Mouse (Mus musculus): Measurements from ENCODE around the gene Rcbtb2. TPM values are rescaled to one million over a fixed set of nuclear protein-coding genes. Genes with fewer than 3 reads are reported as not detected.

The Rcbtb2 gene
- polyA plus RNA-seq, 1 experiment from 2014 or later, result 56.8 TPM

- ATAC-seq (ENCODE audit: low FRiP score), result no peak
- H3K4me2 ChIP-seq, result no peak overlapping the region
- H3K9me3 ChIP-seq (replicated peaks), result no peaks in the 10 kb centered on the region
- 93% methylated on average over 10 of the region's 10 CpGs for WGBS
- H3K36me3 ChIP-seq, result peaks cover 45% of the 10 kb centered on the region
- no peak overlapping the region for H3K4me3 ChIP-seq (replicated peaks)
- H3K27ac ChIP-seq (replicated peaks), result no peak overlapping the region
- H3K27me3 ChIP-seq (replicated peaks), result no peaks in the 10 kb centered on the region
- H3K9ac ChIP-seq (replicated peaks), result no peak overlapping the region
- H3K4me1 ChIP-seq, result no peaks in the 10 kb centered on the region
These were observed 40.6 kb downstream of the Rcbtb2 start for GRCm38 (mm10) chr14:73163363-73163998.

DNA sequence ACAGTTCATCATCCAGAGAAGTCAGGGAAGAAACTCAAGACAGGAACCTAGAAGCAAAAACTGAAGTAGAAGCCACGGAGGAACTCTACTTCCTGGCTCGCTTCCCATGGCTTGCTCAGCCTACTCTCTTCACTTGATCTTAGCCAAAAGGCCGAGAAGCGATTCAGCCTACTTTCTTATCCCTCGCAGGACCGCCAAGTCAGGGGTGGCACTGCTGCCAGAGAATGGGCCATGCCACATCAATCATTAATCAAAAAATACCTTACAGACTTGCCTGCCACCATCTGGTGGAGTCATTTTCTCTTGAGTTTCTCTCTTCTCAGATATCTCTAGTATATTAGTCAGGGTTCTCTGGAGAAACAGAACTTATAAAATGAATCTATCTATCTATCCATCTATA, 42.3 kb downstream of the Rcbtb2 start:
- Histone ChIP-seq H3K9ac (replicated peaks) (no peak overlapping the region), H3K4me2 (no peak overlapping the region), H3K36me3 (peaks cover 42% of the 10 kb centered on the region), H3K27ac (replicated peaks) (no peak overlapping the region), H3K9me3 (replicated peaks) (no peaks in the 10 kb centered on the region), H3K4me3 (replicated peaks) (no peak overlapping the region), H3K27me3 (replicated peaks) (no peaks in the 10 kb centered on the region), H3K4me1 (no peaks in the 10 kb centered on the region)
- no peak for ATAC-seq (ENCODE audit: low FRiP score)
- 96% methylated on average over 6 of the region's 6 CpGs for WGBS

DNA sequence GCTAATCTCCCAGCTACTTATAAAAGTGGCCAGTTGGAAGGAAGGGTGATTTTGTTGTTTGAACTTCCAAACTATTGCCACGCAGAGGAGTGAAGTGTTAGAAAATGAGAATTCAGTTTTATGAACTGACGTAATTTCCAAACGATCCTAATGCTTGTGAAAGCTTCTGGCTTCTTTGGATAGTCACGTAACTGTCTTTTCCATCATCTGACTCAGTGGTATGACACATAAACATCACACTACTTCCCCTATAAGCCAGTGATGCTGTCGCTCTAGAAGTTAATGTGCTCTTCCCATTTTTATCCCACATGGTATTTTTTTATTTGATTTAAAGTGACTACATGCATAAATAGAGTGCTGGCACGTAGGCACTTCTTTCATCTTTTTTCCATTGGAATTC, 45.8 kb downstream of the Rcbtb2 start:
- no peaks in the 10 kb centered on the region for H3K27me3 ChIP-seq (replicated peaks)
- H3K9ac ChIP-seq (replicated peaks), result no peak overlapping the region
- no peaks in the 10 kb centered on the region for H3K4me1 ChIP-seq
- 92% methylated on average over 6 of the region's 6 CpGs for WGBS
- H3K4me3 ChIP-seq (replicated peaks), result no peak overlapping the region
- no peak overlapping the region for H3K4me2 ChIP-seq
- H3K36me3 ChIP-seq, result peaks cover 32% of the 10 kb centered on the region
- H3K27ac ChIP-seq (replicated peaks), result no peak overlapping the region
- no peaks in the 10 kb centered on the region for H3K9me3 ChIP-seq (replicated peaks)
- ATAC-seq (ENCODE audit: low FRiP score), result no peak

DNA sequence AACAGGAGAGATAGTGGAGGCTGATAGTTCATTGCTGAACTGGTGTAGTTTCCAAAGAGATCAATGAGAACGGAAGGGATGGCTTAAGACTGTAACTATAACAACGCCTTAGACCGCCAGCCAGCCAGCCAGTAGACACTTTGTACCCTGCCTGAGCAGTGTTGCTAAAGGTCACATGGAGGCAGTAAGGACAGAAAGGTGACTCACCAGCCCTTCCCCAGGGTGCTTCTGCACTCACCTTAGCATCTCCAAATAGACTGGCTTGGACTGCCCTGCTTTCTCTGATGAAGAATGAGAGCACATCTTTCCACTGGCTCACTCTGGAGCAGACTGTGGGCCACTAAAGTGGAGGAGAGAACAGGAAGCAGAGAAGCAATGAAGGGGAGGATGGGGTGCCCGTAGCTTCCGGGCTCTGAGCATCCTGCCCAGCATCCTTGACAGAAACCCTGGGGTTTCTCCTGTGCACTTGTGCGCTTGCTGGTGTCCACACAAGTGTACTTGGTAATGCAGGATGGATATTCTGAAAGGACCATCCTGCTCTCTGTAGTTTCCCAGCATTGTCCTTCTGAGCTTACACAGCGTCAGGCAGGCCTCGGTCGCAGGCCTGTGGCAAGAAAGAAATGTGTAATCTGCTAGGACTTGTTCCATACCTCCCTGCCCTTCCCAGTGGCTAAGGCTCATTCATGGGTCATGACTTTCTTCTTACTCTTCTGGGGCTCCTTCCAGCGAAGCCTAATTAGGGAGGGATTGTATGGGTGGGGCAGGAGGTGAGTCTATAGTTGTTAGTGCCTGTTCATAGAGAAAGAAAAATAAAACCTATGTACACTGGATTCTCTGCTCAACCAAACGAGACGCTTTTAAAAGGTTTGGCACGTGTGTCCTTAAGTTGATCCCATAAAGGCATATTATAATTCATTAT, 47.3 kb downstream of the Rcbtb2 start:
- Histone ChIP-seq H3K4me2 (no peak overlapping the region), H3K9me3 (replicated peaks) (no peaks in the 10 kb centered on the region), H3K9ac (replicated peaks) (no peak overlapping the region), H3K4me1 (no peaks in the 10 kb centered on the region), H3K27ac (replicated peaks) (no peak overlapping the region), H3K27me3 (replicated peaks) (no peaks in the 10 kb centered on the region), H3K36me3 (peaks cover 22% of the 10 kb centered on the region), H3K4me3 (replicated peaks) (no peak overlapping the region)
- no peak for ATAC-seq (ENCODE audit: low FRiP score)
- WGBS, result 89% methylated on average over 13 of the region's 13 CpGs

DNA sequence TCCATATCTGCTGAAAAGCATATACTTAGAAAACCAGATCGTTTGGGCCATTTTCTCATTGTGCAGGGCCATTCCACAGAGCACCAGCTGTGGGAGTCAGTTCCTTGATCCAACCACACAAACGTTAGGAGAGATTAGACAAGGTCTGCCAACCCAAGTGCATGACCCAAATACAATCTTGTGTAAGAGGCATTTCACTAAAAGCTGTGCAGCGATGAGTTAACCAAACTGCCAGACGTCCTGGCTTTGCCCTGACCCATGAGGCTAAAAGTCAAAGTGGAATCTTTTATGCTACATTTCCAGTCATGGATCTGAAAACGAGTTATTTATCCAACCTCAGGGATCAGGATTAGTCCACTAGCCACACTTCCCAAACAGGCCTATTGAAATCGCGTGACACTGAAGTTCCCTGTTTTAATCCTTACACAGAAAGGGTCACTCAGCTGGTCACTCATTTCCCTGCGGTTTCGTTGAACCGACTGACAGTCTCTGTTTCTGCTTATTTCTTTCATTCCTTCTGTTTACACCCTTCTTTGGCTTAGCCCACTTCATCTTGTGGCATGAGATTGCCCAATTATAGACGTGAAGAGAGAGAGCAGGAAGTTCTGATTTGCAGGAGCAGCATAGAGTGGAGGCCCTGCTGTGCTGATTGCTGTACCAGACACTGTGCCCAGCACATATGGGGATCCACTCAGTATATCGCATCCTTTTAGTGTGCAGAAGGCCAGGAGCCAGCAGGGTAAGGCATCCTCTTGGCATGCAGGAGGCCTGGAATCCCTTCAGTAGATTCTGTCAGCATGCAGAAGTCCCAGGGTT, 49.6 kb downstream of the Rcbtb2 start:
- Histone ChIP-seq H3K4me2 (no peak overlapping the region), H3K27ac (replicated peaks) (0 out of 2 replicates have a peak overlapping the region, but pooled peaks have one; percentile 15), H3K9ac (replicated peaks) (no peak overlapping the region), H3K27me3 (replicated peaks) (no peaks in the 10 kb centered on the region), H3K36me3 (peaks cover 31% of the 10 kb centered on the region), H3K4me1 (no peaks in the 10 kb centered on the region), H3K9me3 (replicated peaks) (no peaks in the 10 kb centered on the region), H3K4me3 (replicated peaks) (no peak overlapping the region)
- ATAC-seq (ENCODE audit: low FRiP score), result no peak
- WGBS, result 79% methylated on average over 12 of the region's 12 CpGs

DNA sequence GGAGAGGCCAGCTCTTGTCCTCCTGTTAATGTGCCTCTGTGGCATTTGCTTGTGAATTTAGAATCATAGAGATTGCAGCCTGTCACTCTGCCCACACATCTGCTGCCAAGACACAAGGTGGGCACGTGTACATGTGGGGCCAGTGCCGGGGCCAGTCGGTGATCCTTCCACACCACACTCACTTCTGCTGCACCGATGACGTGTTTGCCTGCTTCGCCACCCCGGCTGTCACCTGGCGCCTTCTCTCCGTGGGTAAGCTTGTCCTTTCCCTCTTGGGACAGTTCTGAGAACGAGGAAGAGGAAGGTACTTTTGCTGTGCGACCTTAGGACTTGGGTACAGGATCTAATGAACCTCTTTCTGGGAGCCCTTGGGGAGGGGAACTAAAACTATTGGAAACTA, 50.8 kb downstream of the Rcbtb2 start:
- WGBS, result 88% methylated on average over 11 of the region's 11 CpGs
- no peaks in the 10 kb centered on the region for H3K4me1 ChIP-seq
- no peak overlapping the region for H3K9ac ChIP-seq (replicated peaks)
- no peak overlapping the region for H3K4me3 ChIP-seq (replicated peaks)
- peaks cover 34% of the 10 kb centered on the region for H3K36me3 ChIP-seq
- no peak for ATAC-seq (ENCODE audit: low FRiP score)
- H3K4me2 ChIP-seq, result no peak overlapping the region
- no peaks in the 10 kb centered on the region for H3K9me3 ChIP-seq (replicated peaks)
- no peak overlapping the region for H3K27ac ChIP-seq (replicated peaks)
- H3K27me3 ChIP-seq (replicated peaks), result no peaks in the 10 kb centered on the region

- no peak overlapping the region for H3K9ac ChIP-seq (replicated peaks)
- H3K4me2 ChIP-seq, result no peak overlapping the region
- H3K4me3 ChIP-seq (replicated peaks), result no peak overlapping the region
- H3K36me3 ChIP-seq, result peaks cover 39% of the 10 kb centered on the region
- WGBS, result 83% methylated on average over 7 of the region's 7 CpGs
- ATAC-seq (ENCODE audit: low FRiP score), result no peak
- no peaks in the 10 kb centered on the region for H3K4me1 ChIP-seq
- no peaks in the 10 kb centered on the region for H3K27me3 ChIP-seq (replicated peaks)
- no peaks in the 10 kb centered on the region for H3K9me3 ChIP-seq (replicated peaks)
- H3K27ac ChIP-seq (replicated peaks), result 0 out of 2 replicates have a peak overlapping the region, but pooled peaks have one; percentile 15
These were observed 51.5 kb downstream of the Rcbtb2 start for GRCm38 (mm10) chr14:73174091-73174995.

DNA sequence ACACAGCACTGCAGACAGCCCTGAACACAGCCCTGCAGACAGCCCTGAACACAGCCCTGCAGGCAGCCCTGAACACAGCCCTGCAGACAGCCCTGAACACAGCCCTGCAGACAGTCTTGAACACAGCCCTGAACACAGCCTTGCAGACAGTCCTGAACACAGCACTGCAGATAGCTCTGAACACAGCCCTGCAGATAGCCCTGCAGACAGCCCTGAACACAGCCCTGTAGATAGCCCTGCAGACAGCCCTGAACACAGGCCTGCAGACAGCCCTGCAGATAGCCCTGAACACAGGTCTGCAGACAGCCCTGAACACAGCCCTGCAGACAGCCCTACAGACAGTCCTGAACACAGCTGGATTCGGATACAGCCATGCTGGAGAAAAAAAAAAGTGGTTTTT, 52.2 kb downstream of the Rcbtb2 start:
- no peak for ATAC-seq (ENCODE audit: low FRiP score)
- 0 out of 2 replicates have a peak overlapping the region, but pooled peaks have one; percentile 15 for H3K27ac ChIP-seq (replicated peaks)
- H3K9me3 ChIP-seq (replicated peaks), result no peaks in the 10 kb centered on the region
- no peaks in the 10 kb centered on the region for H3K4me1 ChIP-seq
- H3K9ac ChIP-seq (replicated peaks), result no peak overlapping the region
- 100% methylated on average over 1 of the region's 1 CpGs for WGBS
- no peak overlapping the region for H3K4me3 ChIP-seq (replicated peaks)
- no peak overlapping the region for H3K4me2 ChIP-seq
- H3K27me3 ChIP-seq (replicated peaks), result no peaks in the 10 kb centered on the region
- peaks cover 41% of the 10 kb centered on the region for H3K36me3 ChIP-seq

GRCm38 (mm10) chr14:73175814-73176213, 53.0 kb downstream of the Rcbtb2 start:
- Histone ChIP-seq H3K36me3 (peaks cover 41% of the 10 kb centered on the region), H3K27ac (replicated peaks) (no peak overlapping the region), H3K9me3 (replicated peaks) (no peaks in the 10 kb centered on the region), H3K27me3 (replicated peaks) (no peaks in the 10 kb centered on the region), H3K4me1 (no peaks in the 10 kb centered on the region), H3K9ac (replicated peaks) (no peak overlapping the region), H3K4me2 (no peak overlapping the region), H3K4me3 (replicated peaks) (no peak overlapping the region)
- ATAC-seq (ENCODE audit: low FRiP score), result no peak
- WGBS, result 93% methylated on average over 6 of the region's 6 CpGs

DNA sequence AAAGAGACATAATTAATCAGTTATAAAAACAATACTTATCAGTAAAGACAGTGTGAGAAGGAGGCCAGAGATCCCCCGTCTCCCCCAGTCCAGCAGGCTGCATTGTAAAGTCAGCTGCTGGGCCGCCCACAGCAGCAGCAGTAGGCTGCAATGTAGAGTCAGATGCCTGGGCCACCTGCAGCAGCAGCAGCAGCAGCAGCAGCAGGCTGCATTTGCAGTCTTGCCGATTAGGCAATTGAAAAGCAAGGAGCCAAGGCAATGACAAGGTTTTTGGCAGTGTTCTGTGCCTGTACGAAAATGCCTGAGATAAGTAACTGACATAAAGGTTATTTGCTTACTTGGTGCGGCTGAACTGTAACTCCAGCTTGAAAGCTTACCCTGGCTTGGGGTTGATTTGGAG, 53.4 kb downstream of the Rcbtb2 start:
- no peak overlapping the region for H3K4me2 ChIP-seq
- no peak overlapping the region for H3K27ac ChIP-seq (replicated peaks)
- 83% methylated on average over 5 of the region's 5 CpGs for WGBS
- H3K36me3 ChIP-seq, result peaks cover 41% of the 10 kb centered on the region
- H3K9ac ChIP-seq (replicated peaks), result no peak overlapping the region
- ATAC-seq (ENCODE audit: low FRiP score), result no peak
- no peaks in the 10 kb centered on the region for H3K4me1 ChIP-seq
- no peak overlapping the region for H3K4me3 ChIP-seq (replicated peaks)
- H3K27me3 ChIP-seq (replicated peaks), result no peaks in the 10 kb centered on the region
- H3K9me3 ChIP-seq (replicated peaks), result no peaks in the 10 kb centered on the region

DNA sequence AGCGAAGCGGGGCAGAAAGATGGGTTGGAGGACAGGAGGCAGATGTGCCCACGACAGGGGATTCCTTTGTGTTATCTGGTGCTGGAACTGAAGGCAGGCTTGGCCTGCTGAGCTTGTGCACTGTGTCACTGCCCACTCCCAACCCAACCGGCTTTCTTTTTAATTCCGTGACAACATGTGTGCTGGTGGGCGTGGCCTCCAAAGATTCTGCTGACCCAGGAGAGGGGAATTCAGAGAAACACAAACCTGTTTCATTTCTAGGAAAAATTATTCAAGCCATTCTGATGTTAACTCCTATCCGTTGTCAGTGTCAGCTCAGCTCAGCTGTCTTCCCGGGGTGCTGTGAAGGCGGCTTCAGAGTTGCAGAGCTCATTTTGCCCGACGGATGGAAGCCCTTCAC, 55.1 kb downstream of the Rcbtb2 start:
- Histone ChIP-seq H3K27ac (replicated peaks) (no peak overlapping the region), H3K4me2 (no peak overlapping the region), H3K27me3 (replicated peaks) (no peaks in the 10 kb centered on the region), H3K9me3 (replicated peaks) (no peaks in the 10 kb centered on the region), H3K4me1 (no peaks in the 10 kb centered on the region), H3K36me3 (peaks cover 49% of the 10 kb centered on the region), H3K9ac (replicated peaks) (no peak overlapping the region), H3K4me3 (replicated peaks) (no peak overlapping the region)
- 84% methylated on average over 11 of the region's 11 CpGs for WGBS
- no peak for ATAC-seq (ENCODE audit: low FRiP score)

Data from neural tube, embryonic 15.5 days (tissue).